Mouse (Mus musculus) CH12F3 (cell line): ENCODE measurements around the gene Vps18.

Experiments used
- in situ Hi-C: fragments of 300-500 bp; cut with MboI; formaldehyde crosslinking; loops from 2 replicates; pipeline ENCODE4 v1.14.3; 2020; ENCODE audit warnings: low sequenced_read_pairs

Vps18 gene

DNA sequence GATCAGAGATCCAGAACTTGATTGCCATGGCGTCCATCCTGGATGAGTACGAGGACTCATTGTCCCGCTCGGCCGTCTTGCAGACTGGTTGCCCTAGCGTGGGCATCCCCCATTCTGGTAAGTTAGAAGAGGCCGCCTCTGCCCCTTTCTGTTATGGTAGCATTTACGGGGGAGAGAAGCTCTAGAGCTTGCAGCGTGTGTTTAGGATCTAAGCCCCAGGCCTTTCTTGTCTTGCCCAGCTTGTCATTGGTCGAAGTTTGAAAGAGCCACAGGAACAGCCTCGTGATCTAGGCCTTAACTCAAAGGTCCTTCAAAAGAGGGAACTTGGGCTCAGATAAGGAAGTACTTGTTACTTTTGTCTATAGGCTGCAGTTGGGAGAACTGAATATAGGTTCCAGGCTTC is 475 bp downstream of the Vps18 start:
- in situ Hi-C loops = no loop called here

- in situ Hi-C loops = loop anchor here (10.0 kb wide), 1 partner anchor 123 kb away; no protein-coding TSS in a partner anchor
Observed at GRCm38 (mm10) chr2:119292281-119292680, 3.7 kb downstream of the Vps18 start.

- in situ Hi-C loops = loop anchor here (10.0 kb wide), 1 partner anchor 122 kb away; no protein-coding TSS in a partner anchor
Observed at GRCm38 (mm10) chr2:119292852-119293251, 4.3 kb downstream of the Vps18 start.

GRCm38 (mm10) chr2:119293311-119293710 is 4.8 kb downstream of the Vps18 start:
- in situ Hi-C loops = loop anchor here (10.0 kb wide), 1 partner anchor 121 kb away; no protein-coding TSS in a partner anchor

DNA sequence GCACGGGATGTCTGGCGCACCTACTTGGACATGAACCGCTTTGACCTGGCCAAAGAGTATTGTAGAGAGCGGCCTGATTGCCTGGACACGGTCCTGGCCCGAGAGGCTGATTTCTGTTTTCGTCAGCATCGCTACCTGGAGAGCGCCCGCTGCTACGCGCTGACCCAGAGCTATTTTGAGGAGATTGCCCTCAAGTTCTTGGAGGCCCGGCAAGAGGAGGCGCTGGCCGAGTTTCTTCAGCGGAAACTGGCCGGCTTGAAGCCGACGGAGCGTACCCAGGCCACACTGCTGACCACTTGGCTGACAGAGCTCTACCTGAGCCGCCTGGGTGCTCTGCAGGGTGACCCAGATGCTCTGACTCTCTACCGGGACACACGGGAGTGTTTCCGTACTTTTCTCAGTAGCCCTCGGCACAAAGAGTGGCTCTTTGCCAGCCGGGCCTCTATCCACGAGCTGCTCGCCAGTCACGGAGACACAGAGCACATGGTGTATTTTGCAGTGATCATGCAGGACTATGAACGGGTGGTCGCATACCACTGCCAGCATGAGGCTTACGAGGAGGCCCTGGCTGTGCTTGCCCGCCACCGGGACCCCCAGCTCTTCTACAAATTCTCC is 5.3 kb downstream of the Vps18 start:
- in situ Hi-C loops = loop anchor here (10.0 kb wide), 1 partner anchor 121 kb away; no protein-coding TSS in a partner anchor

- in situ Hi-C loops = loop anchor here (10.0 kb wide), 1 partner anchor 120 kb away; no protein-coding TSS in a partner anchor
Observed at GRCm38 (mm10) chr2:119294411-119294810, 5.9 kb downstream of the Vps18 start.

DNA sequence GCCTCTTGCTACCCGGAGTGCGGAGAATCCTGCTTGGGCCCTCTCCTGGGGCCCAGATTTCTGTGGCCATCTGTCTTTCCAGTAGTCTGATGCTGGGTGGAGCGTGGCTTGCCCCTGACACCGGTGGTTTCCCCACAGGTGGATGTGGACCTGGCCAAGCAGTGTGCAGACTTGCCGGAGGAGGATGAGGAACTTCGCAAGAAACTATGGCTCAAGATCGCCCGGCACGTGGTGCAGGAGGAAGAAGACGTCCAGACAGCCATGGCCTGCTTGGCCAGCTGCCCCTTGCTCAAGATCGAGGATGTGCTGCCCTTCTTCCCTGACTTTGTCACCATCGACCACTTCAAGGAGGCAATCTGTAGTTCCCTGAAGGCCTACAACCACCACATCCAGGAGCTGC is 8.2 kb downstream of the Vps18 start:
- in situ Hi-C loops = loop anchor here (10.0 kb wide), 1 partner anchor 118 kb away; no protein-coding TSS in a partner anchor

GRCm38 (mm10) chr2:119297506-119297905 is 9.0 kb downstream of the Vps18 start:
- in situ Hi-C loops = loop anchor here (10.0 kb wide), 1 partner anchor 117 kb away; no protein-coding TSS in a partner anchor

GRCm38 (mm10) chr2:119298330-119298729 is 9.8 kb downstream of the Vps18 start:
- in situ Hi-C loops = loop anchor here (10.0 kb wide), 1 partner anchor 116 kb away; no protein-coding TSS in a partner anchor

- in situ Hi-C loops = loop anchor here (10.0 kb wide), 1 partner anchor 116 kb away; no protein-coding TSS in a partner anchor
Observed at GRCm38 (mm10) chr2:119298839-119299238, 10.3 kb downstream of the Vps18 start.

GRCm38 (mm10) chr2:119299981-119300818 is 11.7 kb downstream of the Vps18 start:
- in situ Hi-C loops = loop anchor here (10.0 kb wide), 1 partner anchor 115 kb away; no protein-coding TSS in a partner anchor

- in situ Hi-C loops = no loop called here
Observed at GRCm38 (mm10) chr2:119300819-119301493, 12.4 kb downstream of the Vps18 start.

- in situ Hi-C loops = no loop called here
Observed at GRCm38 (mm10) chr2:119302876-119303275, 14.3 kb downstream of the Vps18 start.

DNA sequence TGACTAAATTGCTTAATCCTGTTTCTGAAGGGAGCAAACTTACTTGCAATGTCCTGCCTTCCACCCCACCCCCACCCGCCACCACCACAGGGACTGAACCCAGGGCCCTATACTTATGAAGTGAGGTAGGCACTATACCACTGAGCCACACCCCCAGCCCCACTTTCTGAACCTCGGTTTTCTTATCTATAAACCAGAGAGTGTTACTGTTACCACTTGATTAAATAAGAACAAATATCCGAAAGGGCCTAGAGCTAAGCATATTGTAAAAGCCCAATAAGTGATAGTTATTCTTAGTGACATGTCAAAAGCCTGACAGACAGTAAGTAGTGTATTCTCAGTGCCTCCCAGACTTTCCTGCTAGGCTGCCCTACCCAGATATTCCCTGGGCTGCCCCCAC is 15.9 kb downstream of the Vps18 start:
- in situ Hi-C loops = no loop called here

GRCm38 (mm10) chr2:119304798-119305208 is 16.3 kb downstream of the Vps18 start:
- in situ Hi-C loops = no loop called here

DNA sequence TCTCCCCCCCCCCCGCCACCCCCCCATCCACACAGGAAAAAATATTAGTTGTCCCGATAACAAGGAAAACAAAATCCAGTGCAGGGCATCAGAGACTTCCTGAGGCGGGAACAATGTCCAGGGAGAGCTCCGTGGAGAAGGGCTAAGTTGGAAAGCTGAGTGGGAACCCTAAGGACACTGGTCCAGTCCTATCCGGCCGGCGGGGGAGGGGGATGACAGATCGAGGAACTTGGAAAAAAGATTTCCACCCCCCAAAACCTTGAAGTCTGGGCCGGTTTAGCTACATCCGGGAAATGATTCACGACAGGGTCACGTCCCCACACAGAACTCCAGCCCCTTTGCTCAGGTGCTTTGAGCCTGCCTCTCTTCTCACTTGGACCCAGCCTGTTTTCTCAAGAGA is 23.0 kb downstream of the Vps18 start:
- in situ Hi-C loops = no loop called here

GRCm38 (mm10) chr2:119312380-119312958 is 23.9 kb downstream of the Vps18 start:
- in situ Hi-C loops = no loop called here

DNA sequence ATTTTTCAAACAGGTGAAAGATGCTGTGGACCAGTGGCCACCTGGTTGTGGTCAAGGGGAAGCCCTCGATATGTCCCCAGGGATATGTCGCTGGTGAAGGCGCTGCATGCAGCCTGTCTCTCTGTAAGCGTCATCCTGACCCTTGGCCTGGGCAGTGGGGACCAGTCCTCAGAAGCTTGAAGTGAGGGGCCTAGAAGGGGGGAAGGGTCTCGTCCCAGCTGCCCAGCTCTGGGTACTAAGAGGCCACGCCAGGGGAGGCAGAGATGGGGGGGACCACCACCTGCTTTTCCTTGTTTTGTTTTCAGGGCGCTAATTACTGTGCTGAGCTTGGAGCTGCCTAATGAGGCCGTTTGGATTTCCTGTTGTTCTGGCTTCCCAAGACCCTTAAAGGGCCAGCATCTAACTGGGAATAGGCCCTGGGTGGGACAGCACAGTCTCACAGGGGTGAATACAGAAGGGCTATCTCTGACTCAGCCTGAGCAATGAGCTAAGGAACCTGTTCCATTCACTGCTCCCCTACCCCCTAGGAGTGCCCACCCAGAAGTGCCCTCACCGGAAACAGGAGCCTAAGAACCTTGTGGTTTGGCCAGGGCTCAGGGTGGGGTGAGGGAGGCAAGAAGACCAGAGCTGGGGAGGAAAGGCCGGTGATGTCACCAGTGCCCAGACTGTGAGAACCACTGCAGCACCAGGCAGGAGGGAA is 25.4 kb downstream of the Vps18 start:
- in situ Hi-C loops = no loop called here

- in situ Hi-C loops = no loop called here
Observed at GRCm38 (mm10) chr2:119314742-119315310, 26.3 kb downstream of the Vps18 start.
